Mouse (Mus musculus): ENCODE data around the gene Ppp1r9a.
"Not testable (repeated sequence)": the region's sequence is repeated elsewhere in the genome, so short reads cannot be mapped to it uniquely, and the experiment has no call there.

The Ppp1r9a gene

GRCm38 (mm10) chr6:4902674-4903324 lies at the start of gene Ppp1r9a:
Gene Ppp1r9a (plus strand): TSS chr6:4902917.
- DNase-seq (ENCODE audit: low read depth, low spot score) = peak; percentile 2

GRCm38 (mm10) chr6:4855236-4855635 lies 47.5 kb upstream of the Ppp1r9a start:
- DNase-seq (ENCODE audit: low read depth, low spot score) = no peak

DNA sequence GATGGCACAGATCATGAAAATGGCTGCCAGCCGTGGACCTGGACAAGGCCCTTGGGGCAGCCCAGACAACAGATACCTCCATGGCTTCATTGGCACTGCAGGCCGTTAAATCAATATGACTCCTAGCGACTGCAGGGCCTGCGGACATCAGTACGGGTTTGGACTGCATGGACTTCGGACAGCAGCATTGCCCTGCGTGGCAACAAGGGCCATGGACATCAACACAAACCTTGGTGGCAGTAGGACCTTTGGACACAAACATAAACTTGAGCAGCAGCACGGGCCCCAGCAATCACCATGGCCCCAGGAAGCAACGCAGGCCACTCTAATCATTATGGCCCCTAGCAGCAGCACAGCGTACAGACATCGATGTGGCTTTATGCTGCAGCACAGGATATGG lies 45.8 kb upstream of the Ppp1r9a start:
- DNase-seq (ENCODE audit: low read depth, low spot score) = no peak

- DNase-seq (ENCODE audit: low read depth, low spot score) = no peak
Observed at GRCm38 (mm10) chr6:4884316-4884715, 18.4 kb upstream of the Ppp1r9a start.

DNA sequence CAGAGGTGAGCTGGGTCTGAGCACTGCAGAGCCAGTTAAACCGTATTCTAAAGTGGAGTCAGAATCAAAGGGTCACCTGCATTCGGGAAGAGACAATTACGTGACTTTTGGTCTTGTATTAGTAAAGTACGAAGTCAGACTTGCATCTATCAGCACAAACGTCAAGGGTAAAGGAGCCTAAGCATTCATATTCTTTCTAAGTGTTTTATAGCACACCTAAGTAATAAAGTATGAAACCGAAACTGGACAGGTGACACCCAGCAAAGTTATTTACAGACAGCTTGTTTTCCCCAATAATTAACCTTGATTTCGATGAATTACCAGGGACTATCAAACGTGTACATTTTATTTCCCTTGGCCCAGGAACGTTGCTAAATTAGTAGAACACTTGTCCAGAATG lies 13.2 kb upstream of the Ppp1r9a start:
- DNase-seq (ENCODE audit: low read depth, low spot score) = no peak

DNA sequence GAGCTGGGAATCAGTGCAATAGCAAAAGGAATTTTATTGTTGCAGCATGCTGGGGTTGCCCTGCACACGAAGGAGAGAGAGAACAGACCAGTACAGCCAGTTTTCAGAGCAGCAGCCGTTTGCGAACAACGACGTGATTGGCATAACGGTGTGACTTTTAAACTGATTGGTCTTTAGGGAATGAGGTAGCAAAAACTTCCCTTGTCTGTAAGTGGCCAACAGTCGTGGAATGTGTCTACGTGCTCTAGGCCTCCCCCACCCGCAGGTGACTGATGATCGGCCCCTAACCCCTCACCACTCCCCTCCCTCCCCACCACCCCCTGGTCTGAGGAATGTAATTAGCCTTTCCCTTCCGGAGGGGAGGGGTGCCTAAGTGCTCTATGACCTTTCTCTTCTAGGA lies 10.3 kb upstream of the Ppp1r9a start:
- DNase-seq (ENCODE audit: low read depth, low spot score) = no peak

- not testable (repeated sequence) for DNase-seq (ENCODE audit: low read depth, low spot score)
Observed at GRCm38 (mm10) chr6:4893312-4893711, 9.4 kb upstream of the Ppp1r9a start.

- no peak for DNase-seq (ENCODE audit: low read depth, low spot score)
Observed at GRCm38 (mm10) chr6:4899906-4900305, 2.8 kb upstream of the Ppp1r9a start.

GRCm38 (mm10) chr6:4903325-4904054 lies 773 bp downstream of the Ppp1r9a start:
- DNase-seq (ENCODE audit: low read depth, low spot score) = no peak

GRCm38 (mm10) chr6:4904055-4904450 lies 1.3 kb downstream of the Ppp1r9a start:
- no peak for DNase-seq (ENCODE audit: low read depth, low spot score)

- DNase-seq (ENCODE audit: low read depth, low spot score) = no peak
Observed at GRCm38 (mm10) chr6:4910042-4910634, 7.4 kb downstream of the Ppp1r9a start.

GRCm38 (mm10) chr6:4918470-4918869 lies 15.8 kb downstream of the Ppp1r9a start:
- no peak for DNase-seq (ENCODE audit: low read depth, low spot score)

DNA sequence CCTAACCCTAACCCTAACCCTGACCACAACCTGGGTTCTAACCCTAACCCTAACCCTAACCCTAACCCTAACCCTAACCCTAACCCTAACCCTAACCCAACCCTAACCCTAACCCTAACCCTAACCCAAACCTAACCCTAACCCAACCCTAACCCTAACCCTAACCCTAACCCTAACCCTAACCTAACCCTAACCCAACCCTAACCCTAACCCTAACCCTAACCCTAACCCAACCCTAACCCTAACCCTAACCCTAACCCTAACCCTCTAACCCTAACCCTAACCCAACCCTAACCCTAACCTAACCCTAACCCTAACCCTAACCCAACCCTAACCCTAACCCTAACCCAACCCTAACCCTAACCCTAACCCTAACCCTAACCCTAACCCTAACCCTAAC lies 21.1 kb downstream of the Ppp1r9a start:
- DNase-seq (ENCODE audit: low read depth, low spot score) = not testable (repeated sequence)

DNA sequence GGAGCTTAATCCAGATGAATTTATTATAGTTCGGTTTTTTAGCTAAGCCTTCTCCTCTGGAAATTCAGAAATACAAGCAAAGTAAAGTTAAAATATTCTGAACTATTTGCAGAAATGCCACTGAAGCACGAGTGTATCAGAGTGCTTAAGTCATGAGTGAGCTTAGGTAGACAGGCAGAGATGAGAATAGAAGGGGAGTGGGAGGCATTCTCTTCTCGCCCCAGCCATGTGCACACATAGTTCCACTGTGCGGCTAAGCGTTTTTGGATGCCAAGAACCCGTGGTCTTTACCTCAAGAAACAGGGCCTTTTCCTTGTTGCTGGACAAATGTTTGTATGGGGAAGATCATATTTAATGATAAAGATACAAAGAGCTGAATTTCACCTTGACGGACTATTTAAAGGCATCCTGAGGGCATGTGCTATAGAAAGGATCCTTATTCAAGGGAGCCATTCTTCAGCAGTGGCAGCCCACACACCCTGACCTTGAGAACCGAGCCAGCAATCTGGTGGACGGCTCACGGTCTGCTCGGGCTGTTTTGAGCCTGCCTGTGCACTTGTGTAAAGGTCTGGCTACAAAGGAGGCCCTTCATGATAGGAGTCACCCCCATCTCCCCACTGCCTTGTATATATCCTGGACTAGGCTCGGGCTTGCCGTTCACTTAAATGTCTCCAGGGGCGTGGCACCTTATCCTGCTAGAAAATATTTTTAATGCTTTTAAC lies 23.4 kb downstream of the Ppp1r9a start:
- no peak for DNase-seq (ENCODE audit: low read depth, low spot score)

DNA sequence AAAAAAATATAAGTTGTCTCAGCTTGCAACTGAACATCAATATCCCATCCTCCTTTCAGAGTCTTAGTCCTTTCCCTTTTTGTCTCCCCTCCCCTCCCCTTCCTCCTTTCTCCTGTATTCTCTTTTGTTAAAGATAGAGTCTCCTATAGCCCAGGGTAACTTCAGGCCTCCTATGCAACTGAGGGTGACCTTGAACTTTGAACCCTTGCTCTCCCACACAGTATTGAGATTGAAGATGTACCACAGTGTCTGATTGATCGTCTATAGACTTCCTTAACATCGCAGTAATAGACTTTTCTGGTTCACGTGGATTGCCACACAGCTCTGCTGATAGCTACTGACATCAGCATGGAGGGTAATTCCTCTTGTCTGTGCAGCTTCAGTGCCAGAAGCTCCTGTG lies 27.6 kb downstream of the Ppp1r9a start:
- no peak for DNase-seq (ENCODE audit: low read depth, low spot score)

- DNase-seq (ENCODE audit: low read depth, low spot score) = no peak
Observed at GRCm38 (mm10) chr6:4938901-4939300, 36.2 kb downstream of the Ppp1r9a start.

- DNase-seq (ENCODE audit: low read depth, low spot score) = no peak
Observed at GRCm38 (mm10) chr6:4940086-4940485, 37.4 kb downstream of the Ppp1r9a start.

DNA sequence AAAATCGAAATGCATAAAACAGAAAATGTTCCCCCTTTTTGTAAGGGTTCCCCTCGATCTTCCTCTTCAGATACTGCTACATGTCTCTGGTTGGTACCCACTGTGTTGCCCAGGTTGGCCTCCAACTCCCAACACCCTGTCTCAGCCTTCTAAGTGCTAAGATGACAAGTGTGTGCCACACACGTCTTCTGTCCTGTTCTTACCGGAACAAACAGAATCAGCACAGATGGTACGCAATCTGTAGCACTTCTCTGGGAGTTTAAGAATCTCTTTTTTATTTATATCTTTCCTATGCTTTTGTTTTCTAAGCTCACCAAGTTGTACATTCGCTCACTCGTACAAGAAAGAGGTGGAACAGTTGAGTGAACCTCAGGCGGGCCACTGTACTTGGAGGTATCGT lies 37.9 kb downstream of the Ppp1r9a start:
- no peak for DNase-seq (ENCODE audit: low read depth, low spot score)

GRCm38 (mm10) chr6:4943821-4944220 lies 41.1 kb downstream of the Ppp1r9a start:
- DNase-seq (ENCODE audit: low read depth, low spot score) = no peak

GRCm38 (mm10) chr6:4948056-4948455 lies 45.3 kb downstream of the Ppp1r9a start:
- DNase-seq (ENCODE audit: low read depth, low spot score) = no peak

DNA sequence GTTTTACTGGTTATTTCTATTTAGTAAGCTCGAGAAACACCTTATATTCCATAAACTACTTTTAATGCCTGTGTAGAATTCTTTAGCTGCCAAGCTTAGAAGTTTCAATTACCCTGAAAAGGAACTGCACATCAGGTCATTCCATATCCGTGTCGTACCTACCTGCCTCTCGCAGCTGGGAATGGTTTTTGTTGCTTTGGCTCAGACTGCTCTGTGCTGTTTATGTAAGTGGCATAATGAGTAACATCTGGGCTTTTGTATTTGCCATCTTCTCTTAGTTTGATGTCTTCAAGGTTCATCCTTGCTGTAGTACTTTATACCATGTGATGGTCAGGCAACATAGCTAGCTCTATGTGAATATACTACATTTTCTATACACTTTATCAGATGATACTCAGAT lies 47.0 kb downstream of the Ppp1r9a start:
- DNase-seq (ENCODE audit: low read depth, low spot score) = no peak

DNA sequence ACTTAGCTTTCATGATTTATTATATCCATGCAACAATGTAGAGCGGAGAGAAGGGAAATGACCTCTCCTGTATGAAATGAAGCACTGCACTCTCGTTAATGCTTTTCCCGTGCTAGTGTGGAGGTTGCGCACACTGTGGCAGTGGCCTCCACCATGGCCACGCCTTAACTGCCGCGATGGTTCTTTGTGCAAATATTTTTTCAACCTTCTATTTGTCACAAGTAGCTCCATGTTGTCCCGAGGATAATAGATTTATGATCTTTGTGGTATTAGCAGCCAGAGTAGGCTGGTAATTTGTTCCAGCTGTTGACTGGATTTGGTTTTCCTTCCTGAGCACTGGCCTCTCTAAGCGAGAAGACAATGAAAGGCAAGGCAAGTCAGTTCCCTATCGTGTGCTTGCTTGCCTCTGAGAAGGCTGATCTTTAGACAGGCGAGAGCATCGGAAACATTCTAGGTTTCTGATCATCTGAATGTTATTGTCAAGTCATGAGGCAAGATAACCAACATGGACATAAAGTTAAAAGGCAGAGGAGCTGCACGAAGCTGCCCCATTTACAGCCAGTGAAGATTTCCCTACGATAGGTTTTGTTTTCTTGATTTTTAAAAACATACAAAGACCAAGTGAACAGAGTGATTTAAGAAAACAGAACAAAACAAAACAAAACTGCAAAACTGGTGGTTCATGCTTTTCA lies 50.5 kb downstream of the Ppp1r9a start:
- DNase-seq (ENCODE audit: low read depth, low spot score) = peak; percentile 10

Data from skeletal muscle tissue, adult 2 months (tissue).